Mouse (Mus musculus): ENCODE results near the gene Fign.

DNA sequence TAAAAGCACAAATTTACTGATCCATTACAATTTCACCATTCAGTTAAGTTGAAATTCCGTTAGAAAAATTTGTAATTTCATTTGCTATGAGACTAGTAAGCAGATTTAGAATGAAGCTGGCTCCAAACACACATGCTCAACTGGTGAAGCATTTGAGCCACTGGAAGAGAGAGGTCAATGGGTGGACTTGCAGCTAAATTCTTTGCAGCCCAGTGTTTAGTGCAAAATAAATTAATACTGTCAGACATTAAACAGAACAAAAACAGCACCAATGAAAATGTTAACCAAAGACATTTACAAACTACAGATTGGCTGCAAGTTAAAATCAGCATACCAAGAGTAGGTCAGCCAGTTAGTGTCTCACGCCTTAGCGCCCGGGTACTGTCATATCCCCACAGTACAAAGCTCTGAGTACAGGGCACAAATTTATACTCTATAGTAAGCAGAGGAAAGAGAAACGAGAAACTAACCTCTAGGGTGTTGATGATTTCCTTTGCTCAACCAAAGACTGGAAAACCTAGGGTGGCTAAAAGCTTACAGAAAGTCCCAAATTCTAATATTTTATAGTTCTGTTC lies 13.9 kb downstream of the Fign start:
- TF ChIP-seq CTCF (IDR thresholded peaks at IDR 0.05; ENCODE audit: borderline replicate concordance, extremely low read depth, insufficient read depth, insufficient read length) (no peak), POLR2A (IDR thresholded peaks at IDR 0.05; ENCODE audit: borderline replicate concordance, extremely low read depth, insufficient read depth, insufficient read length, poor library complexity, severe bottlenecking) (no peak)
